8 mouse cellular contexts compared by ENCODE assay signal in genomic region chr13:21754294-21755001, GRCm38 (mm10). TPM values are rescaled to one million over a fixed set of nuclear protein-coding genes. Genes with fewer than 3 reads are reported as not detected.
DNase-seq lines count a peak whose midpoint lies in the region; ATAC-seq and TF ChIP-seq lines count a peak whose summit lies in the region.
"Not testable (repeated sequence)": the region's sequence is repeated elsewhere in the genome, so short reads cannot be mapped to it uniquely, and the experiment has no call there.

No protein-coding gene starts in this region.

- ATAC-seq in embryonic facial prominence, embryonic 13.5 days (ENCODE audit: insufficient number of reproducible peaks, insufficient read depth, low FRiP score, low TSS enrichment, low read depth); heart, embryonic 13.5 days (ENCODE audit: extremely low read depth, insufficient number of reproducible peaks, low FRiP score, low TSS enrichment): not testable (repeated sequence)
- peak; percentile 1; the same call in 1 of the 2 replicates for ATAC-seq in kidney, embryonic 15.5 days (replicated peaks; ENCODE audit: low FRiP score)
- peak; percentile 29 for ATAC-seq in liver, embryonic 14.5 days (ENCODE audit: insufficient read depth)
- ATAC-seq in midbrain, embryonic 16.5 days = peak; percentile 11; the same call in 1 of the 2 replicates

- peaks cover 11% of the 10 kb centered on the region for H3K4me1 ChIP-seq in embryonic facial prominence, embryonic 13.5 days
- H3K4me1 ChIP-seq in heart, embryonic 13.5 days = peaks cover 44% of the 10 kb centered on the region
- peaks cover 14% of the 10 kb centered on the region; the same call in 1 of the 2 replicates for H3K4me1 ChIP-seq in kidney, embryonic 15.5 days
- H3K4me1 ChIP-seq in liver, embryonic 14.5 days (replicated peaks; ENCODE audit: control insufficient read depth in 2 of 2, insufficient read depth in 2 of 2, low read length in 1 of 2) = peaks cover 9 to 12% of the 10 kb centered on the region in 2 experiments
- peaks cover 14% of the 10 kb centered on the region for H3K4me1 ChIP-seq in midbrain, embryonic 16.5 days (ENCODE audit: control insufficient read depth, insufficient read depth, low read length)

- peak overlapping the region; percentile 74 for H3K9ac ChIP-seq in embryonic facial prominence, embryonic 13.5 days
- peak overlapping the region; percentile 84 for H3K9ac ChIP-seq in heart, embryonic 13.5 days
- H3K9ac ChIP-seq in kidney, embryonic 15.5 days = peak overlapping the region; percentile 53
- peak overlapping the region; percentile 90 for H3K9ac ChIP-seq in liver, embryonic 14.5 days (replicated peaks)
- peak overlapping the region; percentile 54 for H3K9ac ChIP-seq in midbrain, embryonic 16.5 days (ENCODE audit: low read depth, low read length)

- peak; percentile 54 to 56 for DNase-seq in B cell, adult 2 months
- DNase-seq in adrenal gland, postnatal 25 days = peak; percentile 41
- peak; percentile 83 to 90 (median 85) for DNase-seq in liver, embryonic 14.5 days (ENCODE audit: low read depth in 3 of 3, low spot score in 3 of 3)
- DNase-seq in spleen, postnatal 4 days (ENCODE audit: low spot score in 2 of 2) = peak; percentile 74 to 82

- H3K27me3 ChIP-seq in embryonic facial prominence, embryonic 13.5 days; heart, embryonic 13.5 days (replicated peaks); kidney, embryonic 15.5 days; liver, embryonic 14.5 days (ENCODE audit: control insufficient read depth, insufficient read depth, low read length); midbrain, embryonic 16.5 days (ENCODE audit: control insufficient read depth, insufficient read depth, low read depth, low read length): not testable (repeated sequence)

- H3K9me3 ChIP-seq in embryonic facial prominence, embryonic 13.5 days; heart, embryonic 13.5 days; kidney, embryonic 15.5 days (replicated peaks); liver, embryonic 14.5 days (ENCODE audit: control insufficient read depth, low read length); midbrain, embryonic 16.5 days (replicated peaks; ENCODE audit: control insufficient read depth, low read length, poor library complexity, severe bottlenecking): not testable (repeated sequence)

- H3K4me2 ChIP-seq in embryonic facial prominence, embryonic 13.5 days = peak overlapping the region; percentile 77
- H3K4me2 ChIP-seq in heart, embryonic 13.5 days = peak overlapping the region; percentile 81
- H3K4me2 ChIP-seq in kidney, embryonic 15.5 days = peak overlapping the region; percentile 69
- H3K4me2 ChIP-seq in liver, embryonic 14.5 days (ENCODE audit: low read depth) = peak overlapping the region; percentile 79
- peak overlapping the region; percentile 82 for H3K4me2 ChIP-seq in midbrain, embryonic 16.5 days (ENCODE audit: low read length)

- H3K27ac ChIP-seq in embryonic facial prominence, embryonic 13.5 days = peak overlapping the region; percentile 95
- peak overlapping the region; percentile 93 for H3K27ac ChIP-seq in heart, embryonic 13.5 days (replicated peaks)
- peak overlapping the region; percentile 97 for H3K27ac ChIP-seq in kidney, embryonic 15.5 days
- peak overlapping the region; percentile 99 for H3K27ac ChIP-seq in liver, embryonic 14.5 days
- H3K27ac ChIP-seq in midbrain, embryonic 16.5 days (ENCODE audit: low read length) = peak overlapping the region; percentile 75

- WGBS in embryonic facial prominence, embryonic 13.5 days = under 1% methylated on average over 24 of the region's 26 CpGs
- 0% methylated on average over 23 of the region's 26 CpGs for WGBS in heart, embryonic 13.5 days
- under 1% methylated on average over 15 of the region's 26 CpGs for WGBS in kidney, embryonic 15.5 days
- 0% methylated on average over 24 of the region's 26 CpGs for WGBS in liver, embryonic 14.5 days (ENCODE audit: insufficient replicate concordance)
- under 1% methylated on average over 19 of the region's 26 CpGs for WGBS in midbrain, embryonic 16.5 days

- peak overlapping the region; percentile 49 for H3K4me3 ChIP-seq in embryonic facial prominence, embryonic 13.5 days
- peak overlapping the region; percentile 58 for H3K4me3 ChIP-seq in heart, embryonic 13.5 days
- H3K4me3 ChIP-seq in kidney, embryonic 15.5 days (replicated peaks) = peak overlapping the region; percentile 49
- H3K4me3 ChIP-seq in liver, embryonic 14.5 days (ENCODE audit: insufficient read depth in 1 of 2, low read depth in 2 of 2, low read length in 2 of 2) = peak overlapping the region; percentile 55 to 62
- H3K4me3 ChIP-seq in midbrain, embryonic 16.5 days (ENCODE audit: low read depth, low read length) = peak overlapping the region; percentile 44

- peak; percentile 65 for TF ChIP-seq EP300 in liver, embryonic 14.5 days (IDR thresholded peaks at IDR 0.05; ENCODE audit: low read depth)

- TF ChIP-seq CTCF in liver, embryonic 14.5 days (IDR thresholded peaks at IDR 0.05; ENCODE audit: low read depth) = not testable (repeated sequence)

- H3K36me3 ChIP-seq in embryonic facial prominence, embryonic 13.5 days; heart, embryonic 13.5 days; kidney, embryonic 15.5 days; liver, embryonic 14.5 days (replicated peaks; ENCODE audit: control insufficient read depth, insufficient read depth, low read depth); midbrain, embryonic 16.5 days (ENCODE audit: control insufficient read depth, insufficient read depth, low read length): not testable (repeated sequence)

RNA-seq across cellular contexts. Expression of gene Hist1h2bn, which starts 0.5 kb away (rescaled TPM):
- 52.6 and 54.5 TPM in 2 replicates for total RNA-seq in adrenal gland, postnatal 25 days (2021)
- 6.2 and 6.6 TPM in 2 replicates for polyA plus RNA-seq in embryonic facial prominence, embryonic 13.5 days (2015; fragmentation: Nextera tagmentation; extraction: Ambion mirVana)
- polyA plus RNA-seq in heart, embryonic 13.5 days (2015; fragmentation: Nextera tagmentation; extraction: Ambion mirVana) = 1.4 and 3.5 TPM in 2 replicates
- 2.2 and 6.0 TPM in 2 replicates for polyA plus RNA-seq in kidney, embryonic 15.5 days (2015; fragmentation: Nextera tagmentation; extraction: Ambion mirVana)
- polyA plus RNA-seq in liver, embryonic 14.5 days (2012; rRNA removed) = 25.2 and 29.5 TPM in 2 replicates
- 5.4 and 5.7 TPM in 2 replicates for polyA plus RNA-seq in liver, embryonic 14.5 days (2014; fragmentation: Nextera tagmentation; extraction: Ambion mirVana)
- polyA plus RNA-seq in midbrain, embryonic 16.5 days (2015; fragmentation: Nextera tagmentation; extraction: Ambion mirVana) = 1.1 TPM in 1 of 2 replicates, not detected in the other

RNA-seq across cellular contexts. Expression of gene Hist1h2ak, which starts 0.8 kb away (rescaled TPM):
- 28.8 and 39.5 TPM in 2 replicates for total RNA-seq in adrenal gland, postnatal 25 days (2021)
- polyA plus RNA-seq in embryonic facial prominence, embryonic 13.5 days (2015; fragmentation: Nextera tagmentation; extraction: Ambion mirVana) = 33.2 and 47.8 TPM in 2 replicates
- polyA plus RNA-seq in heart, embryonic 13.5 days (2015; fragmentation: Nextera tagmentation; extraction: Ambion mirVana) = 9.5 and 15.8 TPM in 2 replicates
- 32.0 and 32.6 TPM in 2 replicates for polyA plus RNA-seq in kidney, embryonic 15.5 days (2015; fragmentation: Nextera tagmentation; extraction: Ambion mirVana)
- 61.7 and 194 TPM in 2 replicates for polyA plus RNA-seq in liver, embryonic 14.5 days (2012; rRNA removed)
- polyA plus RNA-seq in liver, embryonic 14.5 days (2014; fragmentation: Nextera tagmentation; extraction: Ambion mirVana) = 11.6 and 13.2 TPM in 2 replicates
- polyA plus RNA-seq in midbrain, embryonic 16.5 days (2015; fragmentation: Nextera tagmentation; extraction: Ambion mirVana) = 4.9 and 5.7 TPM in 2 replicates

RNA-seq across cellular contexts. Expression of gene Hist1h4k, which starts 4.1 kb away (rescaled TPM):
- 152 and 260 TPM in 2 replicates for total RNA-seq in adrenal gland, postnatal 25 days (2021)
- polyA plus RNA-seq in embryonic facial prominence, embryonic 13.5 days (2015; fragmentation: Nextera tagmentation; extraction: Ambion mirVana) = 3.0 and 6.7 TPM in 2 replicates
- polyA plus RNA-seq in heart, embryonic 13.5 days (2015; fragmentation: Nextera tagmentation; extraction: Ambion mirVana) = 1.3 TPM in 1 of 2 replicates, not detected in the other
- polyA plus RNA-seq in kidney, embryonic 15.5 days (2015; fragmentation: Nextera tagmentation; extraction: Ambion mirVana) = 2.5 and 5.4 TPM in 2 replicates
- polyA plus RNA-seq in liver, embryonic 14.5 days (2012; rRNA removed) = 16.2 and 32.8 TPM in 2 replicates
- polyA plus RNA-seq in liver, embryonic 14.5 days (2014; fragmentation: Nextera tagmentation; extraction: Ambion mirVana) = 2.7 and 5.5 TPM in 2 replicates
- polyA plus RNA-seq in midbrain, embryonic 16.5 days (2015; fragmentation: Nextera tagmentation; extraction: Ambion mirVana) = 2.7 TPM in 1 of 2 replicates, not detected in the other

RNA-seq across cellular contexts. Expression of gene Hist1h4j, which starts 19.6 kb away (rescaled TPM):
- total RNA-seq in adrenal gland, postnatal 25 days (2021) = 20.5 and 22.8 TPM in 2 replicates
- polyA plus RNA-seq in embryonic facial prominence, embryonic 13.5 days (2015; fragmentation: Nextera tagmentation; extraction: Ambion mirVana) = 1.0 and 2.2 TPM in 2 replicates
- polyA plus RNA-seq in heart, embryonic 13.5 days (2015; fragmentation: Nextera tagmentation; extraction: Ambion mirVana) = 0.45 and 0.96 TPM in 2 replicates
- polyA plus RNA-seq in kidney, embryonic 15.5 days (2015; fragmentation: Nextera tagmentation; extraction: Ambion mirVana) = 0.91 and 1.9 TPM in 2 replicates
- polyA plus RNA-seq in liver, embryonic 14.5 days (2012; rRNA removed) = 24.0 and 29.5 TPM in 2 replicates
- 0.52 and 1.1 TPM in 2 replicates for polyA plus RNA-seq in liver, embryonic 14.5 days (2014; fragmentation: Nextera tagmentation; extraction: Ambion mirVana)
- polyA plus RNA-seq in midbrain, embryonic 16.5 days (2015; fragmentation: Nextera tagmentation; extraction: Ambion mirVana) = 0.40 and 0.80 TPM in 2 replicates

RNA-seq across cellular contexts. Expression of gene Hist1h1b, which starts 26.0 kb away (rescaled TPM):
- 48.9 and 60.4 TPM in 2 replicates for total RNA-seq in adrenal gland, postnatal 25 days (2021)
- 30.2 and 32.9 TPM in 2 replicates for polyA plus RNA-seq in embryonic facial prominence, embryonic 13.5 days (2015; fragmentation: Nextera tagmentation; extraction: Ambion mirVana)
- polyA plus RNA-seq in heart, embryonic 13.5 days (2015; fragmentation: Nextera tagmentation; extraction: Ambion mirVana) = 13.1 and 13.2 TPM in 2 replicates
- 24.0 and 28.9 TPM in 2 replicates for polyA plus RNA-seq in kidney, embryonic 15.5 days (2015; fragmentation: Nextera tagmentation; extraction: Ambion mirVana)
- 8.2 and 9.4 TPM in 2 replicates for polyA plus RNA-seq in liver, embryonic 14.5 days (2012; rRNA removed)
- 19.7 and 20.6 TPM in 2 replicates for polyA plus RNA-seq in liver, embryonic 14.5 days (2014; fragmentation: Nextera tagmentation; extraction: Ambion mirVana)
- polyA plus RNA-seq in midbrain, embryonic 16.5 days (2015; fragmentation: Nextera tagmentation; extraction: Ambion mirVana) = 0.69 and 2.4 TPM in 2 replicates
